Mouse (Mus musculus): ENCODE results near the gene Urah.
A peak's percentile ranks its signal among the peaks of the same experiment; 100 is the strongest.

Urah gene

DNA sequence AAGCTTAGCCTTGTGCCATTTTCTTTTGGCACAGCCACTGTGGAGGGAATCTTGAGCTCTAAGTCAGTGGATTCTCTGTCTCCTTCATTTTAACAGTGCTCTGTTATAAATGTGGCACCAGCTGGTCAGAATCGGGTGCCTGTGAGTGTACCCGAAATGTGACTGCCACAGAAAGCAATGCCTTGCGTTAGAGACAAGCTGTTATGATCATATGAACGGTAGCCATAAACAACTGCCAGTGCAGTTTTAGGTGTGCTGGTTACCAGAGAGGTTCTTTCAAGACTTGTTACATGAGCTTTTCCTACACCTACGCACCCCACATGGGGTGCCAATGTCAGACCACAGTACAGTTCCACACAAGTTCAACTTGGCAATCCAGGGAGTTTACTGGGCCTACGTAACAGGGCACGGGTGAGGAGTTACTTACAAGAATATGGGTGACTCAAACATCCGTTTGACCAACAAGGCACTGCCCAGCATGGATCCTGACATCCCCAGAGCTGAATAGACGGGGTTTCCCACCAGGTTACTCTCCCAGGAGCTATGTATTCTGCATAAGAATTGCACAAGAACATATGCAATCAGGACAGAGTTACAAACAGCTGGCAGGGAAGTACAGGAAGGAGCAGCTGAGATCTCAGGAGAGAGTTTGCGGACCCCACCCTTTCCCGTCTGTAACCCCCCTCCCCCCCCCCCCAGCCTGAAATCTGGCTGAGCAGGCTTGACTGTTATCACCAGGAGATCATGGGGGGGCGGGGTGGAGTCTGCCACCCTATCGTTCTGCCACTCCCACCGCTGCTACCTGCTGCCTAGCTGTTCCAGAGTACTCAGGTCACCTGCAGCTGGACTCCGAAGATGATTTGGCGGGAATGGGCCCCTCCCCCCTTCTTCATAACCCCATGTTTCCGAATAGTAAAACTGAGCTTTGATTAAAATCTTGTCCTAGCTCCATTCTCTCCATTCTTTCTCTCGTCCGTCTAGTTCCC is 6.2 kb downstream of the Urah start:
- DNase-seq (ENCODE audit: low spot score): peak; percentile 53

DNA sequence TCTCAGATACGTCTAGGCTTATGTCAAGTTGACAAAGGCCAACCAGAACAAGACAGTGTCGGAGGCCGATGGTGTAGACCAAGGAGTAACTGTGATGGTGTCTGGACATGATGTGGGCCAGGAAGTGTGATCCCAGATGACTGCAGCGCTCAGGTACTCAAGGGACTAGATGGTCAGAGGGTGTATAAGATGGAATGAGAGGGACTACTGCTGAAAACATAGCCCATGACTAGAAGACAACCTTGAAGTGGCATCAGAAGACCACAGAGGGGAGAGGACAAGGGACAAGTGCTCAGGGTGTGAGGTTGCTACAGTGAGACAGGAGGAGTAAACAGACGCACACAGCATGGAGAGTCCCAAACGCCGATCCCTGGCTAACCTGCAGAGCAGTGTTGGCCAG is 9.0 kb downstream of the Urah start:
- no peak for DNase-seq (ENCODE audit: low spot score)

DNA sequence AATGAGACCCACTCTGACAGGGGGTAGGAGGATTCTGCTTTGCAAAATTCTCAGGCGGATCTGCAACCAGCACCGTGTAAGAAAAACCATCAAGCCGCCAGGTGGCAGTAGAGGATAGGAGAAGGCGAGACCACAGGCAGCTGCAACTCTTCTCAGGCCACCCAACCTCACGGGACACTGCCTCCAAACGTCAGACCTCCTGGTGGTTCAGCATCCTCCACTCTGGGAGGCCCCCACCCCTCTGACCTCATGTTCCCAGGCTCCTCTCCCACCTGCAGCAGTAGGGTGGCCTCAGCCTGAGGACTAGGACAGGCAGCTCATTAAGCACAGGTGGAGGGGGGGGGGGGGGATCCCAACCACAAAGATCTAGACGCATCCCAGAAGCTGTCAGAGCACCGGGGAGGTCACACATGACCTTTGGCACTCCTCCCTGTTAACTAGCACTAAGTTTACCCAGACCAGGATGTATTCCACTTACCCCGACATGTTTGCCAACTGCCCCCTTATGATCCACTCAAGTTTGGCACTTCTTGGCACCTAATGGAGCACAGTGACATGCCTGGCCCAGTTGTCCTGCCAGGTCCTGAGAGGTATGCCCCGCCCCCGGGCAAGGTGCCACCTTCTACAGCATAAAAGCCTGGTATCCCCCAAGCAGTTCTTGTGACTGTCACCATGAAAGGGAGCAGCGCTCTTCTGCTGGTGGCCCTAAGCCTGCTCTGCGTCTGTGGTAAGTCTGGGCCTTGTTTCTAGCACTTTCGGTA is 10.3 kb downstream of the Urah start, which contains the start of gene Scgb1c1:
TSS of gene Scgb1c1 (plus strand) at position 643 of the 761 bp plus-strand sequence.
- DNase-seq (ENCODE audit: low spot score): peak; percentile 94

DNA sequence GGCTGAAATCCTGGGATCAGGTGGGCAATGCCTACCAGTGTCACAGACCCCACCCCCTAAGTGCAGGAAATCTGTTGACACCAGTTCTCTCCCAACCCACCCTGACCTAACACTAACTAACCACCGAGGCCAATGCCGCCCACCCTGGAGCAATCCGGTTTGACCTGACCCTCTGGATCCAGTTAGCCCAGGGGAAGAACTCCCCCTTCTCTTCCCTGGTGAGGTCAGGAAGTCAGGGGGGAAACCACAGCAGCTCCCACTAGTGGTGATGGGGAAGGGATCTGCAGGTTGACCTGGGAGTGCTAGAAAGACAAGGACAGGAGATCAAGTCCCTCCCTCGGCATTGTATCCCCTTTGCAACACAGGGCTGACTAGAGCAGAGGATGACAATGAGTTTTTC is 10.9 kb downstream of the Urah start:
- no peak for DNase-seq (ENCODE audit: low spot score)

DNA sequence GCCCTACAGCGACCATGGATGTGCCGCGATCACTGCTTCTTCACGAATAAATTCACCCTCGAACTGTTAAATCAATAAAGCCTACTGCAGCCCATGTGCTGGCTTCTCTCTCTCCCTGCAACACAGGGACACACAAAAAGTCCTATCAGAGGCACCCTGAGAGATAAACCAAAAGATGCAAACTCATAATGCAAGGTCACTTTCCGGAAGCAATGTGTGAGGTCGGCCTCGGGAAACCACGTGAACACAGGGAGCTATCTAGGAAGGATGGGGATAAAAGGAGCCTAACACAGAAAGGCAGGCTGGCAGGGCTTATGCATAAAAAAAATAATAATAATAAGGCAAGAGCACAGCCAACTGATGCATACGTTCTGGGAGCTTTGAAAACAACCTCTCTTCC is 11.9 kb downstream of the Urah start:
- DNase-seq (ENCODE audit: low spot score): no peak

DNA sequence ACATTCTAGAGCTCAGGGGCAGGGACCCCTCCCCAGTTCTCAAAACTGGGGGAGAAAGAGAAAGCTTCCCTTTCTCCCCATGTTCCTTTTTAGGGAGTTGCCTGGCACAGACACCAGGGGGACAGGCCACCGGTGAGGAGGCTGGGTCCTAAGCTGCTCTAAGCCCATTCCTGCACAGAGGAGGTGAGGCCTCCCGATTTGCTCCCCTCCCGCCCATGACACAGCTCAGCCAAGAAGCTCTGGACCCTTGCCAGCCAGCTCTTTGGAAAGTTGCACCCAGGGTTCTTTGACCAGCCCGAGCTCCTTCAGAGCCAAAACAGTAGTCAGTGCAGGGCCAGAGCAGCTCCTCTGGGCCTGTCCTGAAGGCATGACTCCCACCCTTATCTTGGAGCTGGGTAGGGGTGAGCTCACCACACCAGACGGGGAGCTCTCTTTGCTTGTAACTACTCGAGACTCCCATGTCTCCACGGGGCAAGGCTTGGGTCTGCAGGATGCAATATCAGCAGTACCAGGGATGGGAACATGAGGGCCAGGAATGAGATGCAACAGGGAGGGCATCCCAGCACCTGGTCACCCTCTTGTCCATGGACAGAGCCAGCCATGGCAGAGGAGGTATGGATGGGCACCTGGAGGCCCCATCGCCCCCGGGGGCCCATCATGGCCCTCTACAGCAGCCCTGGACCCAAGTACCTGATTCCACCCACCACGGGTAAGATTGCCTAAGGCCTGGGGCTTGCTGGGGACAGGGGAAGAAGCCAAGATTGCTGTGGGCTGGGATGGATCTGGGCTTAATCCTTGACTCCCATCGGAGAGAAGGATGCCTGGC is 13.2 kb downstream of the Urah start, which contains the start of gene Odf3:
TSS of gene Odf3 (plus strand) at position 51 of the 826 bp plus-strand sequence.
- peak; percentile 43 for DNase-seq (ENCODE audit: low spot score)

DNA sequence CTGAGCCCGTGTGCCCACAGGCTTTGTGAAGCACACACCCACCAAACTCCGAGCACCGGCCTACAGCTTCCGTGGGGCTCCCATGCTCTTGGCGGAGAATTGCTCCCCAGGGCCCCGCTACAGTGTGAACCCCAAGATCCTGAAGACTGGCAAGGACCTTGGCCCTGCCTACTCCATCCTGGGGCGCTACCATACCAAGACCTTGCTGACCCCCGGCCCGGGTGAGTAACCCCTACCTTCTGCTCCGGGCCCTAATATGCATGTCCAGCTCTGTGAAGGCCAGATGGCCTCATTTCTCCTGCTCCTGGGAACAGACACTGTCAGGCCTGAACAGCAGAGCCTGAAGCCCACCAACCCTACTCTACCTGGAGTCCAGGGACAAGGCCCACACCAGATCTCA is 13.8 kb downstream of the Urah start:
- DNase-seq (ENCODE audit: low spot score): no peak

DNA sequence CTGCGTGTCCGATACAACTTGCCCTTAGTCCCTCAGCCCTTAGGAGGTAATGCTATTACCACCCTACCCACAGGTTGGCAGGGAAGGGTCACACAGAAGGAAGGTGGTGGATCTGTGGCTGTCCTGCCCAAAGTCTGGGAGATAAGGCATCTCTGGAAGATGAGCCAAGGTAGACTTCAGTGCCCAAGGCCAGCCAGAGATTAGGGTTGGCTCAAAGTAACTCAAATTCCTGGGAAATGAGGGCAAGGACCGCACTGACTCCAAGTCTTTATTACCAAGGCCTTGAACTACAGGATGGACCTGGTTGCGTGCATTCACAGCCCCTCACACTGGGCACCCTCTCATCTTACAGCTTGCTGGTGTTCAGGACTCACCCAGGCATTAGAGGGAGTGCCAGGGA is 17.1 kb downstream of the Urah start:
- DNase-seq (ENCODE audit: low spot score): no peak

DNA sequence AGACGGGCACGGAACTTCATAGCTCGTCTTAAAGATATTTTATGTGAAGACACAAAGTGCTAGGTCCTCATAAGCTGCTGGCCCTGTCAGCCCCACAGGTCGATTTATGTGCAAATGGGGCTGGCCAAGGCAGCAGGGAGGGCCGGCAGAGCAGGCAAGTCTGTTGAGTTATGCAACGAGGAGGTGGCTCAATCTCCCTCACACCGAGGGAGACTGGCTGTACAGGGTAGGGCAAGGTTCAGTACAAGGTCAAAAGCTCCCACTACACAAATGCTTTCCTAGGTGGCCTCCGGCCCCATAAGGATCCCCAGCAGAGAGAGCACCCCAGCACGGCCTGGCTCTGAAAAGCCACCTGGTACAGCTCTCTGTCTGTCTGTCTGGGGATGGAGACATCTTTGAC is 18.6 kb downstream of the Urah start:
- DNase-seq (ENCODE audit: low spot score): no peak

DNA sequence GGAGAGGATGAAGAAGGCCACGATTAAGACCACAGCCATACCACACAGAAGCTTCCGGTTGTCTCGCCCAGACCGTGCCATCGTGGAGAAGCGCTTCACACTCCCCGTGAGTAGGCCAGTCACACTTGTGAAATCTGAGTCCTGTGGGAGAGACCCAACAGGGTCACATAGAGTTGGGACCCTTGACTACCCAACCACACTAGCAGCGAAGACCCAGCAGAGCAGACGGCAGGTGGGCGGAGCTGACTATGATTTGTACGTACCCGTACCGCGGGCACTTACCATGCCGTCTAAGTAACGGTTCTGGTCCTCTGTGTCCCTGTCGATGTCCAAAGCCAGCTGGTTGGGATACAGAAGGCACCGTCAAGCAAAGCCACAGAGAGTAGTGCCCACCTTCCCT is 19.7 kb downstream of the Urah start:
- DNase-seq (ENCODE audit: low spot score): no peak

DNA sequence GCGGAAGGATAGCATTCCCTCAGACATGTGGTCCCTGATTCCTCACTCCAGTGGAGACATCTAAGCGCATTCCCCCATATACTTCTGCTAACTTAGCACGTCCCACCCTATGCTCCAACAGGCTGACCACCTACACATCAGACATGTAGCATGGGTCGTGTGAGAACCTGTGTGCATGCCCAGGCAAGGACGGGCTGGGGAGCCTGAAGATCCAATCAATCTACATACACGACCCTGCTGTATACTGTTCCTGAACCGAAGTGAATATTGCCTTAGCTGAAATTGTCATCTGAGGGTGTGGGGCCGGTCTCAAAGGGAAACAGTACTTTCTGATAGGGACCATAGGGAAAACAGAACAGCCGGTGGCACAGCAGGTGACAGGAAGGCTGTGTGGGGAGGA is 20.4 kb downstream of the Urah start:
- no peak for DNase-seq (ENCODE audit: low spot score)

DNA sequence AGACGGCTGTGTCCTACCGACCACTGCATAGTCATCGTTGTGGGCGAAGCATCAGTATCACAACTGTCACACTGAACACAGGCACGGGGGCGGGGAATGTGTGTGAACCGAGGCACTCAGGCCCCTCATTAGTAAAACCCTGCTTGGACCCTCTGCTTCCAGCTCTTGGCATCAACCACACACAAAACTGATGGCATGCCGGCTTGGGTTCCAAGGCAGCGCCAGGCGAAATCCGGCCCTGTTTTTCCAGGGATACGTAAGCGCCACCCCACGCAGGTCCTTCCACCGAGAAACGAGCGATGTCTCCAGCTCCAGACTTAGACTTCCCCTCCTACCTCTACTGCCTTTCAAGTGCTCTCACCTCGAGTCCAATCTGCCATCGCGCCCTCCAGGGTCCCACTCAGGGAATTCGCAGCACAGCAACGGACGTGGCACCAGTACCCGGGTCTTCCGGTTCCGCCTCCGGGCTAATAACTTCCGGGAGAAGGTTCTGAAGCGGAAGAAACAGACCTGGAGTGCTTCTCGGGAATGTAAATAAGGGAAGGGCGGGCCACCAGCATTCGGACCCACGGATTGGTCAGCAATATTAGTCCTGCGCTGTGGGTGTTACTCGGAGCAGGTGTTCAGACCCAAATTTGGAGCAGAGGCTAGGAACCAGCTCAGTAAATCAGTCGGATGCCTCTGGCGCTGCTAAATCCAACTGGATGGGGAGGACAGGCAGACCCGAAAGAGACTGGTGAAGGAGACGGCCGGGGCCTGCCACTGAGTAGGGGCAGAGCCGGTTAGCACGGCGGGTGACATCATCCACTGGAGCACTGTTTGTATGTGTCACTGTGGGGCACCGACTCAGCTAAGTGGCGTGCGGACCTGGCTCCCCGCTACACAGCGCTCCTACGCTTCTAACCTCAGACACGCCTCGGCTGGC is 21.3 kb downstream of the Urah start, which contains the start of gene Gm45785:
TSS of gene Gm45785 (minus strand) at position 472 of the 925 bp plus-strand sequence.
- peak; percentile 87 for DNase-seq (ENCODE audit: low spot score)

DNA sequence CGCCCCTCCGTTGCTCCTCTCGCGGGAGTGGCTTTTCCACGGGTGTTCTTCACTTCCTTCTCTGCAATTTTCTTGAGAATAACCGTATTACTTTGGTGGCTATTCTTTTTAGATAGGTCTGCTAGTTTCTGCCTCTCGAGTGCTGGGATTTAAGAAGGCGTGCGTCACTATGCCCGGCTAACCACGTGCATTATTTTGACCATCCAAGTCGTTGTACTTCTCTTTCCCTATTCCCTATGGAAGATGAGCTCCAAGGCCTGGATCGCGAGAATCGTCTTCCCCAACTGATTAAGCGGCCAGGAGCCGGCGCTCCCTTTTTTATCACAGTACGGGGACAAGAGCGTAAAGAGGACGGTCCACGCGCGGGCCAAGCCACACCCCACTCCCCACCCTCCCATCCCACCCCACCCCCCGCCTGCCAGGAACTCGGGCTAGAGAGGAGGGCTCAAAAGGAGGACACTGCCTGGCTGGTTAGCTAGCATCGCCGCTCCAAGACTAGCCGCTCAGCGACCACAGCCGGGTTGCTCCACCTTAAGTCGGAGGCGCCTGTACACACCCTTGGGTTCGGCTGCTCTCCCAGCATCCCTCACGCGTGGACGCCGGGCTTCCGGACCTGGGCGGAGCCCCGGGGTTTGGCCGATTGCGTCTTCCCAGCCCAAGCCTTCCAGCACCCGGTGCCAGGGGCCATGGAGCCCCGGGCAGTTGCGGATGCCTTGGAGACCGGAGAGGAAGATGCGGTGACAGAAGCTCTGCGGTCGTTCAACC is 22.1 kb downstream of the Urah start, which contains the start of gene Ric8a:
TSS of gene Ric8a (plus strand) at position 173 of the 765 bp plus-strand sequence.
- peak; percentile 93 for DNase-seq (ENCODE audit: low spot score)

DNA sequence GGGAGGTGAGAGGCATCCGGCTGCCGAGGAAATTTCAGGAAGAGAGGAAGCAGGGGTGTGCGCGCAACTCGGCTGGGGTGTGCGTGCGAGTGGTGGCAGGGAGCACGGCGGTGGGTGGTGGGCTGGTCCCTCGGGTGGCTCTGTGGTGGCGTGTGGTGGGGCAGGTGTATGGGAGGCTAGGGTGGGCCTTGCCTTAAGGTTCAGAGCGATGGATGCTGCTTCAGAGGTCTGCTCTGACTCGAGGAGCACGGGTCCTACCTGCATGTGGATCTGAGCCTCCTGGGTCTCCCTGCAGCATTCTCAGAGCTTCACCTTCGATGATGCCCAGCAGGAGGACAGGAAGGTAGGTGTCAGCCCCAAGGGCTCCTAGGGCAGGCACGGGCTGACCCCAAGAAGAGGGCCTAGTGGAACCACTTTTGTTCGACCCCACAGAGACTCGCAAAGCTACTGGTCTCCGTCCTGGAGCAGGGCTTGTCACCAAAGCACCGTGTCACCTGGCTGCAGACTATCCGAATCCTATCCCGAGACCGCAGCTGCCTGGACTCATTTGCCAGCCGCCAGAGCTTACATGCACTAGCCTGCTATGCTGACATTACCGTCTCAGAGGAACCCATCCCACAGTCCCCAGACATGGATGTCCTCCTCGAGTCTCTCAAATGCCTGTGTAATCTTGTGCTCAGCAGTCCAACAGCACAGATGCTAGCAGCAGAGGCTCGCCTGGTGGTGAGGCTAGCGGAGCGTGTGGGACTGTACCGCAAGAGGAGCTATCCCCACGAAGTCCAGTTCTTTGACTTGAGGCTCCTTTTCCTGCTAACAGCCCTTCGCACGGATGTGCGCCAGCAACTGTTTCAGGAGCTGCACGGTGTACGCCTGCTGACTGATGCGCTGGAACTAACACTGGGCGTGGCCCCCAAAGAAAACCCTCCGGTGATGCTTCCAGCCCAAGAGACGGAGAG is 23.0 kb downstream of the Urah start, which contains the start of gene Bet1l:
TSS of gene Bet1l (minus strand) at position 28 of the 956 bp plus-strand sequence.
- DNase-seq (ENCODE audit: low spot score): no peak

DNA sequence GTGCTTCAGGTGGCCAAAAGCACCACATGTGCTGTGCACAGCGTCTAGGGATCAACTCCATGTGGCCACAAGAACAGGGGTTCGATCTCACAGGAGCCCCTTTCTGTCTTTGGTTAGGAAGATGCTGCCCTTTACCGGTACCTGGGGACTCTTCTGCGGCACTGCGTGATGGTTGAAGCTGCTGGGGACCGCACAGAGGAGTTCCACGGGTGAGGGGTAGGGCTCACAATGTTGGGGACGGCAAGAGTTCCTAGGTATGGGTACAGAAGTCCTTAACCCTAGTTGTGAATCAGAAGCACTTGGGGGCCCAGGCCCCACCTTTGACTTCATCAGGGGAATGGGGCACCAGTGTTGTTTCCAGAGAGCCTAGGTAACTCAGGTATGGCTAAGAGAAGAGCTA is 23.9 kb downstream of the Urah start:
- no peak for DNase-seq (ENCODE audit: low spot score)

DNA sequence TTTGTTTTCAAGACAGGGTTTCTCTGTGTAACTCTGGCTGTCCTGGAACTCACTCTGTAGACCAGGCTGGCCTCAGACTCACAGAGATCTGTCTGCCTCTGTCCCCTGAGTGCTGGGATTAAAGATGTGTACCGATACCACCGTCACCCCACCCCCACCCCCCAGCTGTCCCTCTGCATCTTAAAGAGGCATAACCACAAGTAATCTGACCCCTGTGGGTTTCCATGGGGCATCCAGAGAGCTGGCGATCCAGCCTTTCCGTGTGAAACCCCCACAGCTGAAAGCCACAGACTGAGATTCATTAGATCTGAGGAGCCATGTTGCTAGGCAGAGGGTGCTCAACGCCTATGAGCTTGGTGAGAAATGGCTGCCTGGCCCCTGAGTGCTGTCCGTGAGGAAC is 25.2 kb downstream of the Urah start:
- DNase-seq (ENCODE audit: low spot score): no peak

DNA sequence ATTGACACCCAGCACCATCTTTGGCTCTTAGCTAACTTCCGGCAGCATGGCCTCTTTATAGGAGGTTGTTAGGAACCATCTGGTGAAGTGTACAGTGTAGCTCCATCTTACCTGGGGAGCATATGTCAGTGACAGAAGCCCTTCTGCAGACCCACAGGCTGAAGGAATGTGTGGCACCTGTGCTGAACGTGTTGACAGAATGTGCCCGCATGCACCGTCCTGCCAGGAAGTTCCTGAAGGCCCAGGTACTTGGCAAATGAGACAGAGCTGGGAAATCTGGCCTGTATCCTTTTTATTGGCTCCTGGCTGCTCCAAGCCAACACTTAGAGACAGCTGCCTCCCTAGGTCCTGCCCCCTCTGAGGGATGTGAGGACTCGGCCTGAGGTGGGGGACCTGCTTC is 25.9 kb downstream of the Urah start:
- DNase-seq (ENCODE audit: low spot score): no peak

DNA sequence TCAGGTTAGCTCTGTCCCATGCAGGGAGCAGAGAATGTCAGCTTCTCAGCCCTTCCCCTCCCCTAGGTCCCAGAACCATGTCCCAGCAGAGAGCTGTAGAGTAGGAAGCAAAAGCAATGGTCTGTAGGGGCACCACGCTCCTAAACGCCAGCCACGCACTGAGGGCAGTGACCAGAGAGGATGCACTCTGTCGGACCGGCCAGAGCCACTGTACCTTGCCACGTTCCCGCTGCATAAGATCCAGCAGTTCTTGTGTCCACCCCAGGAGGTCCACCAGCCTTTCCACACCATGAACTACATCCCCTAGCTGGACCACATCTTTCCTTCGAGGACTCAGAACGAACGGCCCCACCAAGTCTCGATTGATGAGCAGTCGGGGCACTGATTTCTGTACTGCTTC is 29.9 kb downstream of the Urah start:
- DNase-seq (ENCODE audit: low spot score): no peak

DNA sequence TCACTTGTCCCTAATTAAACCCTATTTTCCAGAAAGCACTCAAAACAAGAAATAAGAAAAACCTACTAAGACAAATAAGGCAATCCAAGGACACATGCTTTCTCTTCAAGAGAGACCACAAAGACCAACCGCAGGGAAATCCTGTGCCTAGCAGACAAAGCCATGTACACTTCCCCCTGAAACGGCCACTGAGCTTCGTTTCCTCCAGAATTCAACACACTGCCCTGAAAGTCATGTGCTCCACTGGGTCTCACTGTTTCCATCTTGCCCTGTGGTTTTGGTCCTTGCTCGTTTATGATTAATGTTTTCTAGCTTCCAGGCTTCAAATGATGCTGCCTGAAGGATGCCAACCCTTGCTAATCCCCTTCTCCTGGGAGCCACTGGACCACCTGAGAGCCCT is 39.4 kb downstream of the Urah start:
- no peak for DNase-seq (ENCODE audit: low spot score)

Data from urinary bladder, postnatal 14 days (tissue).